ENCODE assay signal across 9 mouse cellular contexts in genomic region chr2:33615843-33616344, GRCm38 (mm10). TPM values are rescaled to one million over a fixed set of nuclear protein-coding genes. Genes with fewer than 3 reads are reported as not detected.
DNase-seq lines count a peak whose midpoint lies in the region; ATAC-seq and TF ChIP-seq lines count a peak whose summit lies in the region.
"Had no signal": no experiment of that assay in that cellular context is flagged by ENCODE, and none has a peak within 500 bp of the region (broad histone marks: within the 10 kb centered on the region; RNA-seq: fewer than 3 reads in every experiment).

No protein-coding gene starts in this region.

- no peak for TF ChIP-seq POLR2A in cortical plate, adult 2 months (IDR thresholded peaks at IDR 0.05; ENCODE audit: extremely low read depth, insufficient read depth, low read length)

- H3K9me3 ChIP-seq in heart, embryonic 15.5 days (replicated peaks), result no peaks in the 10 kb centered on the region
- no peaks in the 10 kb centered on the region for H3K9me3 ChIP-seq in hindbrain, embryonic 14.5 days (ENCODE audit: control insufficient read depth, low read length)
- H3K9me3 ChIP-seq in midbrain, embryonic 15.5 days, result no peaks in the 10 kb centered on the region
- H3K9me3 ChIP-seq: G1E had no signal

- H3K4me1 ChIP-seq in heart, embryonic 15.5 days (replicated peaks), result peaks cover 13% of the 10 kb centered on the region
- no peaks in the 10 kb centered on the region for H3K4me1 ChIP-seq in cortical plate, adult 2 months (ENCODE audit: control insufficient read depth, insufficient read depth, low read length)
- peaks cover 43% of the 10 kb centered on the region for H3K4me1 ChIP-seq in hindbrain, embryonic 14.5 days (replicated peaks; ENCODE audit: control insufficient read depth, insufficient read depth, low read length)
- peaks cover 31% of the 10 kb centered on the region for H3K4me1 ChIP-seq in midbrain, embryonic 15.5 days

- H3K27me3 ChIP-seq in heart, embryonic 15.5 days, result peaks cover 91% of the 10 kb centered on the region
- H3K27me3 ChIP-seq in hindbrain, embryonic 14.5 days (ENCODE audit: control insufficient read depth, insufficient read depth, low read length), result peaks cover 24% of the 10 kb centered on the region
- peaks cover 59% of the 10 kb centered on the region for H3K27me3 ChIP-seq in midbrain, embryonic 15.5 days (replicated peaks)

- peak overlapping the region; percentile 44 for H3K4me3 ChIP-seq in heart, embryonic 15.5 days
- peak overlapping the region; percentile 41 for H3K4me3 ChIP-seq in cortical plate, adult 2 months (ENCODE audit: insufficient read depth, low read length)
- peak overlapping the region; percentile 24 for H3K4me3 ChIP-seq in hindbrain, embryonic 14.5 days (replicated peaks; ENCODE audit: low read length)
- H3K4me3 ChIP-seq in midbrain, embryonic 15.5 days, result peak overlapping the region; percentile 40

- ATAC-seq in heart, embryonic 15.5 days (replicated peaks; ENCODE audit: insufficient number of reproducible peaks, insufficient read depth, low FRiP score, low read depth), result no peak
- ATAC-seq in hindbrain, embryonic 14.5 days (ENCODE audit: low FRiP score), result peak; percentile 41
- ATAC-seq in midbrain, embryonic 15.5 days (replicated peaks), result peak; percentile 34

- H3K27ac ChIP-seq in heart, embryonic 15.5 days, result no peak overlapping the region
- no peak overlapping the region for H3K27ac ChIP-seq in cortical plate, adult 2 months (ENCODE audit: insufficient read depth, low read length)
- H3K27ac ChIP-seq in hindbrain, embryonic 14.5 days, result peak overlapping the region; percentile 86
- H3K27ac ChIP-seq in midbrain, embryonic 15.5 days, result peak overlapping the region; percentile 84

- DNase-seq in heart, adult 8-10 months (ENCODE audit: low spot score), result no peak
- no peak for DNase-seq in hindbrain, embryonic 14.5 days (ENCODE audit: low spot score)
- DNase-seq in spleen, postnatal 36 days (ENCODE audit: low spot score in 2 of 2), result no peak
- no peak for DNase-seq in frontal cortex, postnatal 10 days (ENCODE audit: low spot score in 2 of 2)
- DNase-seq in adrenal gland, adult 8-10 months, result no peak

- TF ChIP-seq CTCF in cortical plate, adult 2 months (IDR thresholded peaks at IDR 0.05; ENCODE audit: extremely low read depth, insufficient read depth, low read length), result no peak

- 9% methylated on average over 17 of the region's 17 CpGs for WGBS in heart, embryonic 15.5 days
- 3% methylated on average over 17 of the region's 17 CpGs for WGBS in hindbrain, embryonic 14.5 days
- WGBS in midbrain, embryonic 15.5 days, result 3% methylated on average over 17 of the region's 17 CpGs

- 0 out of 2 replicates have a peak overlapping the region, but pooled peaks have one; percentile 37 for H3K9ac ChIP-seq in heart, embryonic 15.5 days
- peak overlapping the region; percentile 65 for H3K9ac ChIP-seq in hindbrain, embryonic 14.5 days
- H3K9ac ChIP-seq in midbrain, embryonic 15.5 days, result peak overlapping the region; percentile 44

- H3K36me3 ChIP-seq in heart, embryonic 15.5 days, result no peaks in the 10 kb centered on the region
- H3K36me3 ChIP-seq in hindbrain, embryonic 14.5 days (replicated peaks; ENCODE audit: control insufficient read depth, insufficient read depth), result no peaks in the 10 kb centered on the region
- H3K36me3 ChIP-seq in midbrain, embryonic 15.5 days (replicated peaks), result no peaks in the 10 kb centered on the region
- H3K36me3 ChIP-seq: G1E had no signal

- peak overlapping the region; percentile 74 for H3K4me2 ChIP-seq in heart, embryonic 15.5 days
- H3K4me2 ChIP-seq in hindbrain, embryonic 14.5 days (replicated peaks), result peak overlapping the region; percentile 53
- H3K4me2 ChIP-seq in midbrain, embryonic 15.5 days, result peak overlapping the region; percentile 67

RNA-seq across cellular contexts. Expression of gene Lmx1b, which starts 24.4 kb away (rescaled TPM):
- polyA plus RNA-seq in heart, embryonic 15.5 days (2015; fragmentation: Nextera tagmentation; extraction: Ambion mirVana), result not detected in 2 replicates
- total RNA-seq in heart, adult 8-10 months (2022), result under 1 TPM; 0.09 to 0.41 (median 0.10) TPM
- polyA plus RNA-seq in cortical plate, adult 2 months (2012; rRNA removed), result 0.15 and 0.23 TPM in 2 replicates
- polyA plus RNA-seq in hindbrain, embryonic 14.5 days (2014; fragmentation: Nextera tagmentation; extraction: Ambion mirVana), result 6.7 and 8.7 TPM in 2 replicates
- polyA plus RNA-seq in midbrain, embryonic 15.5 days (2015; fragmentation: Nextera tagmentation; extraction: Ambion mirVana), result 1.5 and 1.7 TPM in 2 replicates
- under 1 TPM in 1 of 4 experiments, not detected in 3; 0.17 TPM for total RNA-seq in adrenal gland, adult 8-10 months (2022)
- polyA plus RNA-seq: G1E had no signal

Comparison
In these comparisons a context has a peak if more than half of its experiments do, and no peak if none do; other contexts are left out.
1. H3K27ac ChIP-seq: peak in hindbrain, embryonic 14.5 days (single experiment) and midbrain, embryonic 15.5 days (single experiment); none in heart, embryonic 15.5 days (single experiment) and cortical plate, adult 2 months (single experiment).
2. Peak in every context shown above with its lines, with median percentiles within 50 percentile points of each other: H3K4me2 ChIP-seq, H3K4me3 ChIP-seq and H3K9ac ChIP-seq.